Mouse (Mus musculus) CD4-positive helper T cell, adult 2 months (primary cell): ENCODE measurements around the gene Cpeb3.
"Not testable (repeated sequence)": the region's sequence is repeated elsewhere in the genome, so short reads cannot be mapped to it uniquely, and the experiment has no call there.

Source experiments
- DNase-seq: peaks from one replicate; pipeline ENCODE4 v3.0.0-alpha.2; 2012; ENCODE audit warnings: low read depth, missing footprints, low spot score

Cpeb3 gene

GRCm38 (mm10) chr19:37207303-37208175, 862 bp downstream of the Cpeb3 start, which contains the start of gene March5:
Gene March5, plus strand, starts transcription at chr19:37207543.
- peak; percentile 90 for DNase-seq

- peak; percentile 48 for DNase-seq
Measured at GRCm38 (mm10) chr19:37206641-37207302, 1.6 kb downstream of the Cpeb3 start.

- DNase-seq, result not testable (repeated sequence)
Measured at GRCm38 (mm10) chr19:37205155-37205554, 3.2 kb downstream of the Cpeb3 start.

DNA sequence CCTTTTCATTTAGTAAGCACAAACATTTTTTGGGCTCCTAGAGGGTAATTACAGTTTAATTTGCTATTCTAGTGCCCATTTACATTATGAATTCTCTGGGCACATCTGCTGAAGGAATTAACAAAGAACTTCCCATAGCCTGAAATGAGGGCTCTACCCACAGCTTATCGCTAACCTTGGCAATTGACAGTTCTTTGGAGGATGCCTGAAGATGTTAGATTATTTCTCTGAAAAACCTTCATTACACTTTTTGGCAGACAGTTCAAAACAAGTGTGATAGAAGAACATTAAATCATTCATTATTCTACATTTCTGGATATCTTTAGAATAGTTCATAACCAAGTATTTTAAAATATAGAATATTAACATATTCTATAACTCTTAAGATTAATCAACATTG, 5.0 kb downstream of the Cpeb3 start:
- no peak for DNase-seq

DNA sequence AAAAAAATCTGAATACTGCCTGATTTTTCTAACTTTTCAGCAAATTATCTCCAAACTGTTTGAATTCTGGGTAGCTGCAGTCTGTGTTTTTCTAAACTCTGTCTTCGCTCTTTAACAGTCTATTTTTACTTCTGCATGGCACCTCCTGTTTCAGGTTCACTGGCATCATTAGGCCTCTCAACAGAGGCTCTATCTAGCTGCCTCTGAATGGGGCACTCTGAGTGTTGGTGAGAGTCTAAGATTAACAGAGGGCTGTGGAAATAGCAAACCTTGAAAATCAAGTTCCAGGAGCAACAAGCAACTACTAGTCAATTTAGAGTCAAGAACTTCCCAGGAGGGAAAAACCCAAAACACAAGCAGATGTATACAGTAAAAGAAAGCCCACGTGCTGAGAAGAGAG, 8.5 kb downstream of the Cpeb3 start:
- DNase-seq, result no peak

GRCm38 (mm10) chr19:37198165-37198880, 10.1 kb downstream of the Cpeb3 start:
- no peak for DNase-seq

DNA sequence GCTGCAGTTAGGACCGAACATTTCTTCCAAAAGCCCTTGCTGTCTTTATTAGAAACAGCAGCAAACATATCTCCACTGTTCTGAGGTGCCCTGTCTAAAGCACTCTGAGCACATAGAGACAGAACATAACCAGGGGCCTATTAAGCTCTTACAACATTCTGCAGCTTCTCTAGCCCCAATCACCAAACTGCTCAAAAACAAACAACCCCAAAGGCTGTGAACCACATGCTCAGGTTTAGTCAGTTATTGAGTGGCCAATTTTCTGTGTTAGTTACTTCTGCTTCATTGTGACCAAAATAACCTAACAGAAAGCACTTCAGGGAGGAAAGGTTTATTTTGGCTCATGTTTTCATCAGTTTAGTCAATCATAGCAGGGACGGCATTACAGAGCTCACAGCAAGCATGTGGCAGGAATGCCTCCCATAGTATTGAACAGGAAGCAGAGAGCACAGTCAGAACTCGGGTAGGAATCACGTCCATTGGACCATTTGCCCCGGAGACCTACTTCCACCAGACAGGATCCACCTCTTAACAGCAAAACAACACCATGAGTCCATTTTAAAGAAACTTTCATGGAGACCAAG, 15.8 kb downstream of the Cpeb3 start:
- DNase-seq, result no peak

- no peak for DNase-seq
Measured at GRCm38 (mm10) chr19:37188366-37188948, 19.9 kb downstream of the Cpeb3 start.

DNA sequence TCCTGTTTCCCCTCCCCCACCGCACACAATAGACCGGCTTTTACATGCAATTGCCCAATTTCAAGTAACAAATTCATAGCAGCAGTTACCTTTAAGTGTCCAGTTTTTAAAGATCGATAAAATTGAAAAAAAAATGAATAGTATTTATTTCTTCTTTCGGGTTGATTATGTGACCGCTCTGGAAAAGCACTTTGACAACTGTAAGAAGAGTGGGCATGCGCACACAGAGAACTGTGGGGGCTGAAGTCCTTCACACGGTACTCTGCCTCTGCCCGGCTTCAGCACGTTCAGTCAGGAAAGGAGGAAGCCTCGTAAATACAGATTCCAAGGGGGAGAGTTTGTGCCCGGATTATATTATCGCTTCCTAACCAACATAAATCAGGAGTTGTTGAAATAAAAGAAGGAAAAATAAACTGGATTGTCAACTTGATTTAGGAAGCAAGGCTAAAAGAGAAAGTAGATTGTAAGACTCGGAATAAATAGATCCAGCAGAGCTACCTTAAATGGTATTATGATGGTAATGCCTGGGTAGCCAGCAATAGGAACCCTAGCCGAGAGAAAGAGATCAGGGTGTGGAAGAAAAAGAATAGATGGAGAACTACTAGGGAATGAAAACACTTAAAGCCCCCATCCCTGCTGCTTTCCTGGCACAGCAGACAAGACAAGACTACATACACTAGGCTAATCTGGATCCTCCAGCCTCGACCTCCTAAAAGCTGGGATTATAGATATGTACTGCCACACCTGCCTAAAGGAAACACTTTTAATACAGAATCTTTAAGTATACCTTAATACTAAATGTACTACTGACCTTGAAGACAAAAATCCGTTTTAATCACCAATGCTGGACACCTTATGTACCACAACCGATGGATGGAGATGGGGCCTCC, 30.3 kb downstream of the Cpeb3 start:
- no peak for DNase-seq

- no peak for DNase-seq
Measured at GRCm38 (mm10) chr19:37176879-37177462, 31.4 kb downstream of the Cpeb3 start.

GRCm38 (mm10) chr19:37175919-37176318, 32.5 kb downstream of the Cpeb3 start:
- DNase-seq, result peak; percentile 13

DNA sequence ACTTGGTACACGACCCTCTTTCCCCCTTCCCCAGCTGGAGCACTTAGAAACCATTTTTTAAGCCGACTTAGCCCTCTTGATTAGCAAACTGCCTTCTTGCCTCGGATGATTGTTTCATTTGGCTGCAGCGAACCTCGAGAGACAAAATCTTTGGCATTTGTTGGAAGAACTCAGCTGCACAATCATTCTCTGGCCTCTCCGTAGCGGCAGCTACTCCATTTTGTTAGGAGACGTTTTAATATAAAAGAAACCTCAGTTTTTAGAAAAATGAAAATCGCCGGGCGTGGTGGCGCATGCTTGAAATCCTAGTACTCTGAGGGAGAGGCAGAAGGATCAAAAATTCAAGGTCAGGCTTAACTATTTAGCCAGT, 33.0 kb downstream of the Cpeb3 start:
- no peak for DNase-seq

DNA sequence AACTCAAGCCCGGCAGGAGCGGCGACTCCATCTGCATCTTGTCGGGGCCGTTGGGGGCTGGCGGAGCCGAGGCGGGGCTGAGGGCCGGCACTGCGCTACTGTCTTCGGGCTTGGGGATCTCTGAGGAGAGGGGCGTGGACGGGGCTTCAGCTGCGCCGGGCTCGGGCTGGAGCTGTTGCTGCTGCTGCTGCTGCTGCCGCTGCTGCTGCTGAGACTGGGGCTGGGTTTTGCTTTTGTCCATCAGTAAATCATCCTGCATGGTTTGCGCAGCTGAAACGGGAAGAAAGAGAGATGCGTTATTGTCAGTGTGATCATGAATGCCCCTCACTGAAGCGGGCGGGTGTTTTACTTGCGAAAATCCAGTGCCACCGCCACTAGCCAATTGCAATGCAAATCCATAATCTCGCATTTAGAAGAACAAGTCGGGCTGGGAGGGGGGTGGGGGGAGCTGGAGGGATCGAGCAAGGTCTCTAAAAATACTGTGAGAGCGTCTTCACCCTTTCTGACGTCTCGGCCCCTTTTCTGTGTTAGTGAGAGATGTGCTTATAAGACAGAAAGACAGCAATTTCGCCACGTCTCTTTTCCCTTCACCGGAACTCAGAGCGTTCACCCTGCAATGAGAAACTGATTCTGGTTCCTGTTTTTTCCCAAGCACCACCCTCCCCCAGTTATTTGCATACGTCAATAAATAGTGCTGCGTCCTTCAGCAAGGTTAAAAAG, 33.5 kb downstream of the Cpeb3 start:
- DNase-seq, result peak; percentile 49

- peak; percentile 34 for DNase-seq
Measured at GRCm38 (mm10) chr19:37174116-37174715, 34.2 kb downstream of the Cpeb3 start.

DNA sequence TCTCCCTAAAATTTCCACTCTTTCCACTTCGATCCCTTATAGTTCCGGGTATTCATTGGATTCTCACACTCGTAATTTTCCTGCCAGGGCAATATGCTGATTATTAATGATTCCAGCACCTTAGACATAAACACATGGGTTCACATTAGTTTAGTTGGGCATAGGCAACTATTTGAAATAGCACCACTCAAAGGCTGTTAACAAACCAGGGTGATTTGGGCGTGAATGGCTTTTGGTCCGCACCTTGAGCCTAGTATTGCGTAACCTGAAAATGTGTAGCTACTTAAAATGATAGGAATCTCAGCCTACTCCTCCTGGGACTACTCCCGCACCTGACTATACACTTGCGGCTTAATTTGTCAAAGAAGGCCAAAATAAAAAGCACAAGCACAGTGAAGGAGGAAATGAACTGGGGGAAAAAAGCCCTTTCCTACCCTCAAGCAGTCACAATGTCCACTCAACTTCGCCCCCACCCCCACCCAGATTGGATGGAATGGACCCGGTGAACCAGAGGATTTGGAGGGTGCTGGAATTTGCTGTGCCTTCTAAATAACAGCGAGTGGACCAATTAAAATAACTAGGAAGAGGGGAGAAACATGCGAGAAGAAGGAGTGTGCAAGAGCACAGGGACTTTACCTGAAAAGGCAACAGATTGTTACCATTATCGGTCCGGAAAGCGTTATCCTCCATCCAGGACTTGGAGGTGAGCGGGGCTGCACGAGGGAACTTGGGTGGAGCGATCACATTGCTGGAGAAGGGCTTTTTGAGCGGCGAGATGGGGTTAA, 34.9 kb downstream of the Cpeb3 start:
- DNase-seq, result no peak

DNA sequence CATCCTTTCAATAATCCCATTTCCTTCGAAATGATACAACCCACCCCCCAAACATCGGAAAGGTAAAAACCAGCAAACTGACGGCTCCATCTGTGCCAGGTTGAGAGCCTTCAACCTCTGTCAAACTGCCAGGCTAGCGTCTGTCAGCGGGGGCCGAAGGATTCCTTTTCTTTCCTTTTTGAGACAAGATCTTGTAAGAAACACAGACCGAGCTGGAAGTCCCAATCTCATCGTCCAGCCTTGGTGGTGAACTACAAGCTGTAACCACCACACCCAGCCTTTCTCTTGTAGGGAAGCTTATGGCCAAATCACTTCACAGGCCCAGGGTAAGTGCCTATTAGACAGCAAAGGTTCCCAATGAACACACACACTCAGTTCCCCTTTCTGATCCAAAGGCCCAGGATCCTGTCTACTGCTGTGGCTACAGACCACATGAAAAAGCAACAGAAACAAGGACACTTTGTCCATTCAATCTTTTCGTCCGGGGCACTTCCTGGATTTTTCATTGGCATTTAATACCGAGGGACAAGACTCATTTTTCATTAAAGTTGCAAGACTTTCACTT, 35.8 kb downstream of the Cpeb3 start:
- no peak for DNase-seq

GRCm38 (mm10) chr19:37172096-37172495, 36.3 kb downstream of the Cpeb3 start:
- no peak for DNase-seq

DNA sequence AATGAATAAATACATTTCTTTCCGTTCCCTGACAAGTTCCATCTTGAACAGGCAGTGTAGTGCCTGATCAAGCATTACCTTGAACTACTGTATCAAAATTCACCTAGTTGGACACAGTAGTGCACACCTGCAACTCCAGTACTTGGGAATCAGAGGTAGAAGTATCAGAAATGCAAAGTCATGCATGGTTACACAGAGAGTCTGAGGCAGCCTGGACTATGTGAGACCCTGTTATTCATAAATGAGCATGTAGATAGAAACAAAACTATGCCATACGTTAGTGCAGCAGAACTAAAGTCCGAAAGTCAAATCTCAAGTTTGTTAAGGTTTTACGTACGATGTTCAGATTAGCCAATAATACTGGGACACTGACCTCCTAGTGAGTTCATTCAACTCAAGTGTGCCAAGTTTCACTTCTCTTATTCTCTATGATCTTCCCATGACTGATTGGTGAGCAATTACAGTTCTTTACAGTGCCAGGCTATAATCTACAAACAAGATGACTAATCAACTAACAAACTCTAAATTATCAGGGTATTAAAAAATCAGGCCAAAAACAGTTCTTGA, 51.5 kb downstream of the Cpeb3 start:
- DNase-seq, result no peak
